Mouse (Mus musculus): ENCODE results near the gene Vps25.

Gene Vps25

DNA sequence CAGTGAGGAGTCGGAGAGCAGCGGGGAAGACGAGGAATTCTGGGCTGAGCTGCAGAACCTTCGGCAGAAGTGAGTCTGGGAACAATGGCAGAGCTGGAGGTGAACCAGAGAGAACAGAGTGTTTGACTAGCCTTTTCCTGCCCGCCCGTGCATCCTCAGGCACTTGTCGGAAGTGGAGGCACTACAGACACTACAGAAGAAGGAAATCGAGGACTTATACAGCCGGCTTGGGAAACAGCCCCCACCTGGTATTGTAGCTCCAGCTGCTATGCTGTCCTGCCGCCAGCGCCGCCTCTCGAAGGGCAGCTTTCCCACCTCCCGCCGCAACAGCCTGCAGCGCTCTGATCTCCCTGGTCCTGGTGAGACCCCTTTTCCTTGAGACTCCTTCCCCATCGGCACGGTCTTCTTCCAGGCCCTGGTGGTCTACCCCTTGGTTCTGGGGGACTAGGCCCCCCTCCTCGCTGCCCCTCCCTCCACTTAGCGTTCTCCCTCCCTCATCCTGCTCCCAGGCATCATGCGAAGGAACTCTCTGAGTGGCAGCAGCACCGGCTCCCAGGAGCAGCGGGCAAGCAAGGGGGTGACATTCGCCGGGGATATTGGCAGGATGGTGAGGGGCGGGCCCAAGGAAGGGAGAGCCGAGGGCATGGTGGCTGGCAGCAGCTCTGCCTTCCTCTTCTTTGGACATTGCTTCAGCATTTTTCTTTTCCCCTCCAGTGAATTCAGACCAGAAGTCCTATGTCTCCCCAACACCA is 23.0 kb downstream of the Vps25 start:
- DNase-seq (ENCODE audit: low spot score) = no peak

- no peak for DNase-seq (ENCODE audit: low spot score)
Measured at GRCm38 (mm10) chr11:101277381-101278222, 24.1 kb downstream of the Vps25 start.

- peak; percentile 79 for DNase-seq (ENCODE audit: low spot score)
Measured at GRCm38 (mm10) chr11:101278223-101279192, 25.0 kb downstream of the Vps25 start, which contains the start of the genes Cntd1 and Coa3. Cntd1 (plus strand) TSS chr11:101279012. Coa3 (minus strand) TSS chr11:101279114.

- DNase-seq (ENCODE audit: low spot score) = no peak
Measured at GRCm38 (mm10) chr11:101279193-101279569, 25.7 kb downstream of the Vps25 start.

DNA sequence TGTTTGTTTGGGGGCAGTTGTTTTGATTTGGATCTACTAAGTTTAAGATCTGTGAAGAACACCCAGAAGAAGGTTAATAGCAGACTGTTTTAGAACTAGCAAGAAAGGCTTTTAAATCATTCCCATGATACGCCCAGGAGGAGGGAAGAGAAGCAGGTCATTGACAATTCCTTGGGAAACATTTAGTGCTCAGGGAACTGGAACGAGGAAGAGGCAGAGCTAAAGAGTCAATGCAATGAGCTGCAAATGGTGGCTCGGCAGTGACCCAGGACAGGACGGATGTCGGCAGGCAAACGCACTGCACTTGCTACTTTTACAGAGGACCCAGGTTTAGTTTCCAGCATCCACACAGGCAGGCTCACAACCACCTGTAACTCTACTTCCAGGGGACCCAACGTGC is 27.3 kb downstream of the Vps25 start:
- no peak for DNase-seq (ENCODE audit: low spot score)

DNA sequence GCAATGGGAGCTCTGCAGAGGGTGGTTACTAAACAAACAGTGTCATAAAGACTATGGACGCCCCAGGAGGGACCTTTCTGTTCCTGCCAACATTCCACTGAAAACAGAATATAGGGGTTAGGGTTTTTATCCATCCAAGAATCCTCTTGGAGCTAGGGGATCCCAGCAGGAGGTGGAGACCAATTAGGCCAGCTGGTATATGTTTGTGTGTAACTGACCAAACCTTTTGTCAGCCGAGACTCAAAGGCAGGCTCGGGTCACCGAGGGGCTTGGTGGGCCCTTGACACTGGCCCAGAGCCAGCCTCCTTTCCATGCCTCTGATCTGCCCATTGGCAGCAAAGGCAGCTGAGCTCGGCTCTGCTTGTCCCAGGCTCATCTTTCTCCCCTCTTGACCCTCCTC is 29.4 kb downstream of the Vps25 start:
- DNase-seq (ENCODE audit: low spot score) = no peak

DNA sequence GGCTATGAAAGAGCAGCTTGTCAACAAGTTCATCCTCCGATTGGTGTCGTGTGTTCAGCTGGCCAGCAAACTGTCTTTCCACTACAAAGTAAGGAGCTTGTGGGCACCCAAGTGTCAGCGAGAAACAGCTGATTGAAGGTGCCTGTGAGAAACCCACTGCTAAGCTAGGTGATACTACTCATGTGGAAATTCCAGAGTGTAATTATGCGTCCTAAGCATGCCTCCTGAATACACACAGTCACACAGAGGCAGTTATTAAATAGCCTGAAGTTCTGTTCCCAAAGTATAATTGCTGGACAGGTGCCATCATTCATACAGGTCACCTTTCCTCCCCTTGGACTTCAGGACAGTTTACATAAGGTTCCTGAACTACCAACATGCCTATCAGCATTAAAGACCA is 30.3 kb downstream of the Vps25 start:
- no peak for DNase-seq (ENCODE audit: low spot score)

- no peak for DNase-seq (ENCODE audit: low spot score)
Measured at GRCm38 (mm10) chr11:101287306-101287705, 33.8 kb downstream of the Vps25 start.

DNA sequence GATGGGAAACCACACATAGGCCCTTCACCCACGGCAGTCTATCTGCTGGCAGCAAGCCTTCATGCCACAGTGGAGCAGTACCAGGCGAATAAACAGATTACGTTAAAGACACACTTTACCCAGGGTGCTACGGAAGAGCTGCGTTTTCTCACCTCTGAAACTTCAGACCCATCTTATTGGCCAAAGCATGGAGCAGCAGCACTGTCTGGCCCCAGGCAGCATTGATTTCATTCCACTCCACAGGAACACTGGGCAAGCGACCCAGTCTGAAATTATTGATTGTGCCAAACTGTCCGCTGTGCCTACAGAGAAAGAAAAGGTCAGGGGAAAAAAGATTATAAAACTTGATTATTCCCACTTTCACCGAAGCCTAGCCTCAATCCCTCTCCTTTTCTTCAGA is 37.7 kb downstream of the Vps25 start:
- DNase-seq (ENCODE audit: low spot score) = no peak

GRCm38 (mm10) chr11:101295191-101295590 is 41.7 kb downstream of the Vps25 start:
- DNase-seq (ENCODE audit: low spot score) = no peak

DNA sequence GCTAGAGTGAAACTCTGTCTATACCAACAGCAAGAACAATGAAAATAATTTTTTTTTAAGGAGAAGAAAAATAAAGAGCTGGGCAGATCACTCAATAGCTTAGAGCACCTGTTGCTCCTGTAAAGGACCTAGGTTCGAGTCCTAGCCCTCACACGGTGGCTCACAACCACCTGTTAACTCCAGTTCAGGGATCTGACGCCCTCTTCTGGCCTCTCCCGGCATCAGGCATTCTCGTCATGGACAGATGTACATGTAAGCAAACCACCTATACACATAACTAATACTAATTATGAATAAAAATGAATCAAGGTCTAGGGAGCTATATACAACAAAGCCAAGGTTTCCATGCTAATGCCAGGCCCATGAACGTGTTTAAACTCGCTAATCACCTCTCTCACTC is 47.4 kb downstream of the Vps25 start:
- DNase-seq (ENCODE audit: low spot score) = peak; percentile 46

GRCm38 (mm10) chr11:101301299-101302003 is 47.9 kb downstream of the Vps25 start:
- no peak for DNase-seq (ENCODE audit: low spot score)

DNA sequence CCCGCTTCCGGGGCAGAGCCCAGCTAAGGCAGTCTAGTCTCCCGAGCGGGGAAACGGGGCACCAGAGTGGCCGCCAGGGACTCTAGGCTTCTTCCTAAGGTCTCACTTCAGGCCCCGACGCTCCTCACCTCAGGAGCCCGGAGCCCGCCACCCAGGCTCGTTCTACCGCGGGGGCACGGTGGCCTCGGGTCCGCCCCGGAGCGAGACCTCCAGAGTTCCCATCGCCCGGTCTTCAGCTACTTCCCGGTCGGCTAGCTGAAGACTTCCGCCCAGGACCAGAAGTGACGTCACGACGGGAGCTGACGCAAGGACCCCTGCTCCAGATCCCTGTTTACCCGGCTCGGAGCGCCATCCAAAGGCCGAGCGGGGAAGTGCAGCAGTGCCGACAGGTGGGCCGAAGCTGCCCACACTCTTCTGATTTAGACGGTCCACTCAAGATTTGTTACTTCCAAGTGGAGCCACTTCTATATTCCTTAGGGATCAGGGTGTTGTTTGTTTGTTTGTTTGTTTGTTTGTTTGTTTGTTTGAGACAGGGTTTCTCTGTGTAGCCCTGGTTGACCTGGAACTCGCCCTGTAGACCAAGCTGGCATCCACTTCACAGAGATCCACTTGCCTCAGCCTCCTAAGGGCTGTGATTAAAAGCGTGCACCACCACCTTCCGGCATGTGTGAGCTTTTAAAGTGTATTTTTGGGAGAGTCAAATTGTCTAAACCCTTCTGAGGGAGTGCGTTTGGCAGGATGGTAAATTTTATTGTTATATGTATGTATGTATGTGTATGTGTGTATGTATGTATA is 48.7 kb downstream of the Vps25 start, which contains the start of gene Becn1:
Gene Becn1 (minus strand): TSS at position 283 of the 795 bp plus-strand sequence.
- peak; percentile 94 for DNase-seq (ENCODE audit: low spot score)

GRCm38 (mm10) chr11:101307744-101308143 is 54.2 kb downstream of the Vps25 start:
- no peak for DNase-seq (ENCODE audit: low spot score)
